Mouse (Mus musculus) embryonic facial prominence, embryonic 10.5 days (tissue): ENCODE measurements around the gene Psma6. TPM values are rescaled to one million over a fixed set of nuclear protein-coding genes. Genes with fewer than 3 reads are reported as not detected.

Experiments
- DNase-seq: peaks from one replicate; pipeline ENCODE4 v3.0.0-alpha.2; 2017; ENCODE audit warnings: low spot score
- H3K27ac ChIP-seq: fragments of 300-500 bp; sonication (generic); replicated peaks from 2 replicates; pipeline ENCODE4 v1.5.1; 2016; ENCODE audit warnings: mild to moderate bottlenecking
- H3K27me3 ChIP-seq: fragments of 300-500 bp; sonication (generic); replicated peaks from 2 replicates; pipeline ENCODE4 v1.6.1; 2016; ENCODE audit warnings: low read depth, mild to moderate bottlenecking; ENCODE audit not compliant: poor library complexity, severe bottlenecking
- H3K36me3 ChIP-seq: fragments of 300-500 bp; sonication (generic); replicated peaks from 2 replicates; pipeline ENCODE4 v1.6.1; 2016; ENCODE audit warnings: mild to moderate bottlenecking, moderate library complexity
- H3K4me1 ChIP-seq: fragments of 300-500 bp; sonication (generic); 2 replicates; pipeline ENCODE4 v1.6.1; 2016
- H3K4me3 ChIP-seq: fragments of 300-500 bp; sonication (generic); 2 replicates; pipeline ENCODE4 v1.5.1; 2016; ENCODE audit warnings: mild to moderate bottlenecking, moderate library complexity
- H3K9me3 ChIP-seq: fragments of 300-500 bp; sonication (generic); 2 replicates; pipeline ENCODE4 v1.6.1; 2016; ENCODE audit warnings: mild to moderate bottlenecking
- WGBS: fragments of 180-500 bp; shearing (Covaris S2); methylation state at CpG from one replicate; pipeline ENCODE4 v1.1.7; 2016; 5-methylcytosine and 5-hydroxymethylcytosine counted together
- polyA plus RNA-seq: library from polyadenylated mRNA; unstranded; fragments of >200 nt; fragmentation: Nextera tagmentation; extraction: Ambion mirVana; gene quantifications from 2 replicates; pipeline ENCODE4 v1.2.1, GENCODE M21; 2016

Psma6 gene
- polyA plus RNA-seq, 1 experiment from 2014 or later = 510 TPM

GRCm38 (mm10) chr12:55432920-55433284 is 48.9 kb downstream of the Psma6 start:
- Histone ChIP-seq H3K27ac (no peak overlapping the region), H3K27me3 (no peaks in the 10 kb centered on the region), H3K36me3 (no peaks in the 10 kb centered on the region), H3K4me1 (peaks cover 21% of the 10 kb centered on the region), H3K4me3 (no peak overlapping the region), H3K9me3 (no peaks in the 10 kb centered on the region)
- WGBS = 94% methylated on average over 8 of the region's 8 CpGs
- no peak for DNase-seq

DNA sequence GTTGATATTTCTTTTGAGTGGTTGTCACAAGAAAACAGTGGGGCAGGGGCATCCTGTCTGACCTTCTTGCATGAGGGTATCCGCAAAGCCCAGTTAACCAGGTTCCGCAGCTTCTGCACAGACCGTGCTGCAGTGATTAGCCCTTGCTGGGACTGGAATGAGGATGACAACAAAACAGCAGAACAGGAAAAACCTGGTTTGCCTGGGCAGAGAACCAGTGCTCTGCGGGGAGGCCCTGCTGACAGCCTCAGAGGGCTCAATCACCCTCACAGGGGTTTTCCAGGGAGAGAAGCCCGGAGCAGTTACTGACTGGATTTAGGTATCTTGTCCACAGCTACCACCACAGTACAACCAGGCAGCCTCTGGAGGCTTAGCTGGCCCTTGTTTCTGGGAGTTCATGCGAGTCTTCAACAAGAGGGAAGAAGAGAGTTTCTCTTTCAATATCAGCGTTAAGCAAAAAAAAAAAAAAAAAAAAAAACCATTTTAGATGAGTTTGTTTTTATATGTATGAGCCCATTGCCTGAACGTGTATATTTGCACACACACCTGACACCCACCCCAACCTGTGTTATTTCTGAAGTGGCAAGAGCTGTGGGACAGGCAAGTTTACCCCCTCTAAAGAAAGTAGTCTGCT is 49.9 kb downstream of the Psma6 start:
- H3K4me3 ChIP-seq = no peak overlapping the region
- peak overlapping the region; percentile 35; the same call in 1 of the 2 replicates for H3K27ac ChIP-seq
- WGBS = 36% methylated on average over 8 of the region's 8 CpGs
- H3K36me3 ChIP-seq = no peaks in the 10 kb centered on the region
- H3K27me3 ChIP-seq = no peaks in the 10 kb centered on the region
- H3K9me3 ChIP-seq = no peaks in the 10 kb centered on the region
- H3K4me1 ChIP-seq = peaks cover 32% of the 10 kb centered on the region
- peak; percentile 56 for DNase-seq

- WGBS = 89% methylated on average over 1 of the region's 1 CpGs
- Histone ChIP-seq H3K4me1 (peaks cover 42% of the 10 kb centered on the region), H3K27ac (no peak overlapping the region), H3K9me3 (no peaks in the 10 kb centered on the region), H3K27me3 (no peaks in the 10 kb centered on the region), H3K4me3 (no peak overlapping the region), H3K36me3 (no peaks in the 10 kb centered on the region)
- no peak for DNase-seq
Measured at GRCm38 (mm10) chr12:55435080-55435479, 51.1 kb downstream of the Psma6 start.

GRCm38 (mm10) chr12:55437122-55437826 is 53.3 kb downstream of the Psma6 start:
- no peaks in the 10 kb centered on the region for H3K27me3 ChIP-seq
- peak overlapping the region; percentile 48; the same call in 1 of the 2 replicates for H3K27ac ChIP-seq
- no peaks in the 10 kb centered on the region for H3K36me3 ChIP-seq
- peaks cover 52% of the 10 kb centered on the region for H3K4me1 ChIP-seq
- H3K9me3 ChIP-seq = no peaks in the 10 kb centered on the region
- no peak overlapping the region for H3K4me3 ChIP-seq
- DNase-seq = no peak
- whole genome bisulfite sequencing = 74% methylated on average over 13 of the region's 13 CpGs

GRCm38 (mm10) chr12:55438058-55438457 is 54.0 kb downstream of the Psma6 start:
- 62% methylated on average over 10 of the region's 10 CpGs for WGBS
- DNase-seq = no peak
- Histone ChIP-seq H3K9me3 (no peaks in the 10 kb centered on the region), H3K27ac (peak overlapping the region; percentile 77), H3K36me3 (no peaks in the 10 kb centered on the region), H3K27me3 (no peaks in the 10 kb centered on the region), H3K4me1 (peaks cover 53% of the 10 kb centered on the region), H3K4me3 (peak overlapping the region; percentile 36)

GRCm38 (mm10) chr12:55438611-55439137 is 54.7 kb downstream of the Psma6 start:
- peak; percentile 62 for DNase-seq
- Histone ChIP-seq H3K36me3 (no peaks in the 10 kb centered on the region), H3K9me3 (no peaks in the 10 kb centered on the region), H3K27me3 (no peaks in the 10 kb centered on the region), H3K4me3 (peak overlapping the region; percentile 36), H3K4me1 (peaks cover 55% of the 10 kb centered on the region), H3K27ac (peak overlapping the region; percentile 77)
- 5% methylated on average over 11 of the region's 11 CpGs for WGBS

GRCm38 (mm10) chr12:55440416-55440815 is 56.4 kb downstream of the Psma6 start:
- H3K27me3 ChIP-seq = no peaks in the 10 kb centered on the region
- WGBS = 72% methylated on average over 5 of the region's 5 CpGs

GRCm38 (mm10) chr12:55442245-55442644 is 58.2 kb downstream of the Psma6 start:
- H3K4me1 ChIP-seq = peaks cover 60% of the 10 kb centered on the region
- no peaks in the 10 kb centered on the region for H3K27me3 ChIP-seq
- H3K36me3 ChIP-seq = no peaks in the 10 kb centered on the region
- H3K9me3 ChIP-seq = no peaks in the 10 kb centered on the region
- no peak for DNase-seq
- H3K27ac ChIP-seq = no peak overlapping the region
- 88% methylated on average over 1 of the region's 1 CpGs for WGBS
- no peak overlapping the region for H3K4me3 ChIP-seq

More at GRCm38 (mm10) chr12:55440416-55440815, 56.4 kb downstream of the Psma6 start:
- peaks cover 49% of the 10 kb centered on the region for H3K4me1 ChIP-seq
- no peak overlapping the region for H3K4me3 ChIP-seq
- H3K36me3 ChIP-seq = no peaks in the 10 kb centered on the region
- DNase-seq = no peak
- H3K27ac ChIP-seq = 0 out of 2 replicates have a peak overlapping the region, but pooled peaks have one; percentile 42
- no peaks in the 10 kb centered on the region for H3K9me3 ChIP-seq

DNA sequence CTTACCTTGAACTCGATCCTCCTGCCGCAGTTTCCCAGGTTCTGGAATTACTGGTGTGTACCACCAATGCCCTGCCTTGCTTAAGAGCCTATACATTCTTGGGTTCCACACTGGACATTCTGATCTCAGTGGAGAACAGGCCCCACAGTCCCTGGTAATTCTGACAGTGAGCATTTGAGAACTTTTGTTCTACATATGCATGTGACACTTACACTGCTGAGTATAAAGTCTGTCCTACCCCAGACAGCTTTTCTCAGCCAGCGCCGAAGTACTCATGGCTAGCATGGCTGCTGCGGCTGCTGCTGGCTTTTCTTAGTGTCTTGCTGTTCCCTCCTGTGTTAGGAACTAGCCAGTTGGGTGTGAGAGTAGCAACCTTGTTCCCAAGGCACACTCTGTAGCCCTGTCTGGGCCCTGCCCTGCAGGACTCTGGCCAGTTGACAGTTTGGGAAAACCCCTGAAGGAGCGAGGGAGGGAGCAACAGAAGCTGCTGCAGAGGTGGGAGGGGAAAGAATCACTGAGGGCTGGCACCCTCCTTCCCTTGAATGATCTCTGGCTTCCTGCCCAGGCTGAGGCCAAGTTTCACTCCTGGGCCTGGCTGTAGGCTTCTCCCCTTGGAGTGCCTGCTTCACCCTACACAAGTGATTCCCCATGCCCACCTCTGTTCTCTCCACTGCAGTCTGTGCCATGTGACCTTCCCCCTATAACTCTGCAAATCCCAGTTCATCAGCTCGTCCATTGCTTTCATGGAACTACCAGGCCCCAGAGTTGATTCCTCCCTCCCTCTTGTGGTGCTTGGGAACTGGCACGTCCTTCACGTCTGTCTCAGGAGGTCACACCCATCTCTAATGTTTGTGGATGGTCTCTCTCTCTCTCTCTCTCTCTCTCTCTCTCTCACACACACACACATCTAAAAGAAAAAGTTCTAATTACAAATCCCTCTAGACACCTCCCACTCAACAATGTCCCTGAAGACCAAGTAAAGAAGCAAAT is 59.1 kb downstream of the Psma6 start:
- peaks cover 55% of the 10 kb centered on the region for H3K4me1 ChIP-seq
- H3K27ac ChIP-seq = peak overlapping the region; percentile 4; the same call in 1 of the 2 replicates
- WGBS = 68% methylated on average over 9 of the region's 9 CpGs
- no peaks in the 10 kb centered on the region for H3K36me3 ChIP-seq
- no peaks in the 10 kb centered on the region for H3K27me3 ChIP-seq
- DNase-seq = no peak
- no peaks in the 10 kb centered on the region for H3K9me3 ChIP-seq
- H3K4me3 ChIP-seq = no peak overlapping the region

DNA sequence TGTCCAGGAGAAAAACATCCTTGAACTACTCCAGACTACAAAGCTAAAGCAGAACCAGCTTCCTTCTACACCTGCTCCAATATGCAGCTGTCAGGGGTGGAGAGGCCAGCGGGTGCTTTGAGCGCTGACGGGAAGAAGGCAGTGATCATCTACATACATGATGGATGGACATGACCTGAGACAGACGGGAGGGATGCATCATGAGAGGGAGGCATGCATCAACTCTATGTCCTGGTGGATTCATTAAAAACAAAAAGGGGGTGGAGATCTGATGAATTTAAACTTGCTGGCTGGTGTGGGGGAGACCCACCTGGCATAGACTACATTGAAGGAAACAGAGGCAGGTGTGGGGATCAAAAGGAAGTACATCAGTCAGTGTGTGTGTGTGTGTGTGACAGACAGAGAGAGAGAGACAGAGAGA is 60.0 kb downstream of the Psma6 start:
- H3K27ac ChIP-seq = no peak overlapping the region
- no peak for DNase-seq
- WGBS = 88% methylated on average over 4 of the region's 4 CpGs

GRCm38 (mm10) chr12:55445583-55445982 is 61.6 kb downstream of the Psma6 start:
- no peaks in the 10 kb centered on the region for H3K36me3 ChIP-seq
- H3K4me3 ChIP-seq = no peak overlapping the region
- 80% methylated on average over 4 of the region's 4 CpGs for WGBS
- H3K27me3 ChIP-seq = no peaks in the 10 kb centered on the region
- H3K27ac ChIP-seq = no peak overlapping the region; the same call in 1 of the 2 replicates
- no peaks in the 10 kb centered on the region for H3K9me3 ChIP-seq
- no peak for DNase-seq
- peaks cover 44% of the 10 kb centered on the region for H3K4me1 ChIP-seq

More for the DNA sequence above, 60.0 kb downstream of the Psma6 start:
- H3K36me3 ChIP-seq = no peaks in the 10 kb centered on the region
- no peaks in the 10 kb centered on the region for H3K27me3 ChIP-seq
- H3K4me3 ChIP-seq = no peak overlapping the region
- H3K4me1 ChIP-seq = peaks cover 50% of the 10 kb centered on the region
- no peaks in the 10 kb centered on the region for H3K9me3 ChIP-seq

DNA sequence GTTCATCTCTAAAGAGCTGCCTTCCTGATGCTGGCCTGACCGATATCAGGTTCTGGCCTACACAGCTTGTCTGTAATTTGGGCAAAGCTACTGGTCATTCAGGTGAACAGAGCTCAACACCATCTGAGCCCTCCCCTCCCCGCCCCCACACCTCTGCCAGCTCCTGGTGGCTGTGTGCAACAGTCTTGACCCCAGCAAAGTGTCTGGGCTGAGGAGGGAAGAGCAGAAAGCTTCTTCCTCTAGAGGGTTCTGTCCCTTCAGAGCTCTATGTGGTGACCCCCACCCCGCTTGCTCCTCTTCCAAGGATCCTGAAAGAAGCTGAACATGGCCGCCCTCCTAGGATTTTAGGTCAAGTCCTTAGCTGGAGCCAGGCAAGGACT is 62.3 kb downstream of the Psma6 start:
- Histone ChIP-seq H3K36me3 (no peaks in the 10 kb centered on the region), H3K27ac (peak overlapping the region; percentile 85), H3K27me3 (no peaks in the 10 kb centered on the region), H3K4me1 (peaks cover 41% of the 10 kb centered on the region), H3K9me3 (no peaks in the 10 kb centered on the region), H3K4me3 (peak overlapping the region; percentile 18; the same call in 1 of the 2 replicates)
- 78% methylated on average over 4 of the region's 4 CpGs for WGBS
- DNase-seq = no peak
